Mouse (Mus musculus): Measurements from ENCODE around the gene Msto1.
"Not testable (repeated sequence)": the region's sequence is repeated elsewhere in the genome, so short reads cannot be mapped to it uniquely, and the experiment has no call there.

Gene Msto1

GRCm38 (mm10) chr3:88904803-88905202 is 9.0 kb downstream of the Msto1 start:
- DNase-seq: no peak

GRCm38 (mm10) chr3:88893011-88893410 is 20.8 kb downstream of the Msto1 start:
- not testable (repeated sequence) for DNase-seq

DNA sequence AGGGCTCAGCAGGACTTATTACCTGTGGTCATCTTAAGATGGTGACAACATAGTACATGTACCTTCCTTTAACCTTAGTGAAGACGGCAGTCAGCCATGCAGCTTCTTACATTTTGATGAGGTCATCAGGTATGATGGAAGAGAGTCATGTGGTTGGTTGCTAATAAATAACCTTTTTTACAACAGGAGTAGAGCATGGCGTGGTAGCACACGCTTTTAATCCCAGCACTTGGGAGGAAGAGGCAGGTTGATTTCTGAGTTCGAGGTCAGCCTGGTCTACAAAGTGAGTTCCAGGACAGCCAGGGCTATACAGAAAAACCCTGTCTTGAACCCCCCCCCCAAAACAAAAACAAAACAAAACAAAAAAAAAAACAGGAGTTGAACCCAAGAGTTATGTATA is 31.3 kb downstream of the Msto1 start:
- DNase-seq: not testable (repeated sequence)

GRCm38 (mm10) chr3:88868449-88868848 is 45.4 kb downstream of the Msto1 start:
- DNase-seq: not testable (repeated sequence)

GRCm38 (mm10) chr3:88867177-88867576 is 46.6 kb downstream of the Msto1 start:
- DNase-seq: not testable (repeated sequence)

- not testable (repeated sequence) for DNase-seq
Measured at GRCm38 (mm10) chr3:88866735-88867134, 47.1 kb downstream of the Msto1 start.

DNA sequence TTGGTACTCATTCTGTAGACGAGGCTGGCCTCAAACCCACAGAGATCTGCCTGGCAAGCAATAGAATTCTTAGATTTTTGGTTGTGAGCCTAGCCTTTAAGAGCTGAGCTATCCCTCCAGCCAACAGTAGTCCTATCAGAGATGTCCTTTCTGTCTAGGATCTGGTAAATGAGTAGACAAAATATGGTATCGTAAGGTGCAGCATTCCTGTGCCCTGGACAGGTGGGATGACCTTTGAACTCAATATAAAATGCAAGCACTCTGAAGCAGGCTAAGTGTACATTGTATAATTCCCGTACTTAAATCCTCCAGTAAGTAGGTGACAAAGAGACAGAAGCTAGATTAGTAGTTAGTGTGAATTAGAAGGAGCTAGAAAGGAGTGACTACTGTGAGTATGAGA is 51.7 kb downstream of the Msto1 start:
- no peak for DNase-seq

- DNase-seq: no peak
Measured at GRCm38 (mm10) chr3:88855837-88856236, 58.0 kb downstream of the Msto1 start.

Measured in cerebellum, adult 8-10 months (tissue).